Mouse (Mus musculus): ENCODE data around the gene Kif18a. TPM values are rescaled to one million over a fixed set of nuclear protein-coding genes. Genes with fewer than 3 reads are reported as not detected.

Gene Kif18a
- polyA plus RNA-seq, 1 experiment from 2014 or later = 3.3 TPM

GRCm38 (mm10) chr2:109374881-109375280 lies 94.3 kb downstream of the Kif18a start:
- Histone ChIP-seq H3K36me3 (no peaks in the 10 kb centered on the region), H3K9ac (replicated peaks) (no peak overlapping the region), H3K27ac (replicated peaks) (no peak overlapping the region), H3K27me3 (replicated peaks) (no peaks in the 10 kb centered on the region), H3K4me3 (replicated peaks) (no peak overlapping the region), H3K9me3 (replicated peaks) (no peaks in the 10 kb centered on the region), H3K4me2 (no peak overlapping the region), H3K4me1 (no peaks in the 10 kb centered on the region)
- 37% methylated on average over 2 of the region's 2 CpGs for WGBS
- no peak for ATAC-seq (ENCODE audit: low FRiP score)

- no peak for ATAC-seq (ENCODE audit: low FRiP score)
- no peak overlapping the region for H3K4me2 ChIP-seq
- no peaks in the 10 kb centered on the region for H3K4me1 ChIP-seq
- H3K36me3 ChIP-seq = no peaks in the 10 kb centered on the region
- WGBS = 77% methylated on average over 1 of the region's 1 CpGs
- H3K27me3 ChIP-seq (replicated peaks) = no peaks in the 10 kb centered on the region
- H3K9me3 ChIP-seq (replicated peaks) = no peaks in the 10 kb centered on the region
- H3K9ac ChIP-seq (replicated peaks) = no peak overlapping the region
- no peak overlapping the region for H3K4me3 ChIP-seq (replicated peaks)
- H3K27ac ChIP-seq (replicated peaks) = no peak overlapping the region
Observed at GRCm38 (mm10) chr2:109384019-109384418, 103.5 kb downstream of the Kif18a start.

- H3K4me1 ChIP-seq = no peaks in the 10 kb centered on the region
- H3K4me2 ChIP-seq = no peak overlapping the region
- H3K4me3 ChIP-seq (replicated peaks) = no peak overlapping the region
- no peaks in the 10 kb centered on the region for H3K9me3 ChIP-seq (replicated peaks)
- ATAC-seq (ENCODE audit: low FRiP score) = peak; percentile 35; the same call in 1 of the 2 replicates
- H3K27me3 ChIP-seq (replicated peaks) = no peaks in the 10 kb centered on the region
- no peaks in the 10 kb centered on the region for H3K36me3 ChIP-seq
- WGBS = 10% methylated on average over 1 of the region's 1 CpGs
- H3K9ac ChIP-seq (replicated peaks) = no peak overlapping the region
- no peak overlapping the region for H3K27ac ChIP-seq (replicated peaks)
Observed at GRCm38 (mm10) chr2:109386211-109386610, 105.7 kb downstream of the Kif18a start.

- Histone ChIP-seq H3K27me3 (replicated peaks) (no peaks in the 10 kb centered on the region), H3K9ac (replicated peaks) (no peak overlapping the region), H3K4me3 (replicated peaks) (no peak overlapping the region), H3K27ac (replicated peaks) (no peak overlapping the region), H3K4me2 (no peak overlapping the region), H3K36me3 (no peaks in the 10 kb centered on the region), H3K9me3 (replicated peaks) (no peaks in the 10 kb centered on the region), H3K4me1 (no peaks in the 10 kb centered on the region)
- 78% methylated on average over 5 of the region's 5 CpGs for WGBS
- ATAC-seq (ENCODE audit: low FRiP score) = no peak
Observed at GRCm38 (mm10) chr2:109388733-109389132, 108.2 kb downstream of the Kif18a start.

- H3K9me3 ChIP-seq (replicated peaks) = no peaks in the 10 kb centered on the region
- H3K36me3 ChIP-seq = no peaks in the 10 kb centered on the region
- H3K4me1 ChIP-seq = no peaks in the 10 kb centered on the region
- no peaks in the 10 kb centered on the region for H3K27me3 ChIP-seq (replicated peaks)
- H3K27ac ChIP-seq (replicated peaks) = no peak overlapping the region
- 18% methylated on average over 1 of the region's 1 CpGs for WGBS
- no peak for ATAC-seq (ENCODE audit: low FRiP score)
- no peak overlapping the region for H3K4me2 ChIP-seq
- H3K4me3 ChIP-seq (replicated peaks) = no peak overlapping the region
- H3K9ac ChIP-seq (replicated peaks) = no peak overlapping the region
Observed at GRCm38 (mm10) chr2:109389977-109390376, 109.4 kb downstream of the Kif18a start.

Other genes starting within 250 kb of the Kif18a start
- gene Mettl15, start within 50 bp of the Kif18a start, polyA plus RNA-seq (2015; fragmentation: Nextera tagmentation; extraction: Ambion mirVana) = 9.6 and 10.7 TPM in 2 replicates

All from neural tube, embryonic 15.5 days (tissue).